Mouse (Mus musculus) stomach, embryonic 14.5 days (tissue): Measurements from ENCODE around the gene 2310034G01Rik. TPM values are rescaled to one million over a fixed set of nuclear protein-coding genes. Genes with fewer than 3 reads are reported as not detected.

Experiments used
- ATAC-seq: fragments of 200-750 bp; cut with Nextera tagmentation; 2 replicates; pipeline ENCODE4 v1.8.0; 2017; ENCODE audit warnings: low read depth, moderate TSS enrichment; ENCODE audit not compliant: insufficient number of reproducible peaks, insufficient read depth, low FRiP score
- H3K27ac ChIP-seq: fragments of 300-500 bp; sonication (generic); 2 replicates; pipeline ENCODE4 v1.5.1; 2014; ENCODE audit warnings: mild to moderate bottlenecking, low read length, moderate library complexity, mixed read lengths
- H3K27me3 ChIP-seq: fragments of 300-500 bp; sonication (generic); 2 replicates; pipeline ENCODE4 v1.6.1; 2014; ENCODE audit warnings: low read length, control low read depth, mixed read lengths; ENCODE audit not compliant: control insufficient read depth, insufficient read depth
- H3K36me3 ChIP-seq: fragments of 300-500 bp; sonication (generic); 2 replicates; pipeline ENCODE4 v1.6.1; 2014; ENCODE audit warnings: mild to moderate bottlenecking, control low read depth, low read length, moderate library complexity, mixed read lengths; ENCODE audit not compliant: control insufficient read depth, insufficient read depth
- H3K4me1 ChIP-seq: fragments of 300-500 bp; sonication (generic); 2 replicates; pipeline ENCODE4 v1.6.1; 2014; ENCODE audit warnings: low read length, control low read depth, mixed read lengths; ENCODE audit not compliant: control insufficient read depth, insufficient read depth
- H3K4me2 ChIP-seq: fragments of 300-500 bp; sonication (generic); replicated peaks from 2 replicates; pipeline ENCODE4 v1.6.1; 2014; ENCODE audit warnings: low read depth, low read length, control low read depth
- H3K4me3 ChIP-seq: fragments of 300-500 bp; sonication (generic); 2 replicates; pipeline ENCODE4 v1.5.1; 2014; ENCODE audit warnings: low read depth, low read length, control low read depth
- H3K9ac ChIP-seq: fragments of 300-500 bp; sonication (generic); replicated peaks from 2 replicates; pipeline ENCODE4 v1.6.1; 2014; ENCODE audit warnings: low read depth, mild to moderate bottlenecking, control low read depth, low read length, moderate library complexity, mixed read lengths
- H3K9me3 ChIP-seq: fragments of 300-500 bp; sonication (generic); 2 replicates; pipeline ENCODE4 v1.6.1; 2016; ENCODE audit warnings: low read depth, low read length, control low read depth; ENCODE audit not compliant: control insufficient read depth
- WGBS: fragments of 180-500 bp; shearing (Covaris S2); extraction: QIAGEN DNeasy Blood & Tissue Kit; methylation state at CpG from one replicate; pipeline ENCODE4 v1.1.7; 2014; 5-methylcytosine and 5-hydroxymethylcytosine counted together
- polyA plus RNA-seq: library from polyadenylated mRNA; unstranded; fragments of >200 nt; fragmentation: Nextera tagmentation; extraction: Ambion mirVana; gene quantifications from 2 replicates; pipeline ENCODE4 v1.2.1, GENCODE M21; 2014

2310034G01Rik gene
- 1.6 and 2.1 TPM in 2 replicates for polyA plus RNA-seq

GRCm38 (mm10) chr19:46350168-46350932 is at the start of gene 2310034G01Rik:
TSS of gene 2310034G01Rik (minus strand) at chr19:46350302.
- Histone ChIP-seq H3K4me2 (peak within 1 kb of the TSS; percentile 67), H3K27ac (peak within 1 kb of the TSS; percentile 82), H3K36me3 (no peaks in the 10 kb centered on the region), H3K9ac (peak within 1 kb of the TSS; percentile 65), H3K27me3 (no peaks in the 10 kb centered on the region), H3K4me1 (0 out of 2 replicates have a peak, but pooled peaks cover 10% of the 10 kb centered on the region), H3K4me3 (peak within 1 kb of the TSS; percentile 66), H3K9me3 (no peaks in the 10 kb centered on the region)
- WGBS = 62% methylated on average over 10 of the region's 10 CpGs
- no peak for ATAC-seq

DNA sequence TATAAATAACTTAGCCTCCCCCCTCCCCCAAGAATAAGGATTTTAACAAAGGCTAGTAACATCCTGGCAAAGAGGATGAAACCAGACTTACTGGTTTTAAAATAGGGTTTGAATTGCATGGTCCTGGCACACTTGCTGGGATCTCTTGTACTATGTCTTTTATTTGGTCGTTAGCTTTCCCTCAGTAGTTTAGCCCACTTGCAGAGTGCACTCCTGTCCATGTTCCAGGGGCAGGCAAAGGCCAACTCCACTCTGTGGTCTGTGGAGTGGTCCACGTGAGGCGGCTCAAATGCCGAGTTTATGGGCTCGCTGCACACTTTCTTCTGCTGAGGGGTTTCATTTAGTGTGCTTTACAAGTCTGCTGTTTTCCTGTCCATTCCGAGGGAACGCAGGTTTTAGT is 49.8 kb upstream of the 2310034G01Rik start:
- 82% methylated on average over 7 of the region's 7 CpGs for WGBS
- ATAC-seq = no peak
- Histone ChIP-seq H3K27me3 (no peaks in the 10 kb centered on the region), H3K9ac (no peak overlapping the region), H3K9me3 (no peaks in the 10 kb centered on the region), H3K4me2 (no peak overlapping the region), H3K4me1 (peaks cover 18% of the 10 kb centered on the region), H3K4me3 (no peak overlapping the region), H3K36me3 (peaks cover 23% of the 10 kb centered on the region), H3K27ac (no peak overlapping the region)

- H3K4me1 ChIP-seq = peaks cover 21% of the 10 kb centered on the region
- ATAC-seq = no peak
- no peak overlapping the region for H3K4me3 ChIP-seq
- 82% methylated on average over 6 of the region's 6 CpGs for WGBS
- no peak overlapping the region; the same call in 1 of the 2 replicates for H3K4me2 ChIP-seq
- H3K27me3 ChIP-seq = no peaks in the 10 kb centered on the region
- H3K9me3 ChIP-seq = no peaks in the 10 kb centered on the region
- no peak overlapping the region for H3K9ac ChIP-seq
- H3K27ac ChIP-seq = no peak overlapping the region
- peaks cover 22% of the 10 kb centered on the region for H3K36me3 ChIP-seq
Measured at GRCm38 (mm10) chr19:46399372-46399771, 49.3 kb upstream of the 2310034G01Rik start.

DNA sequence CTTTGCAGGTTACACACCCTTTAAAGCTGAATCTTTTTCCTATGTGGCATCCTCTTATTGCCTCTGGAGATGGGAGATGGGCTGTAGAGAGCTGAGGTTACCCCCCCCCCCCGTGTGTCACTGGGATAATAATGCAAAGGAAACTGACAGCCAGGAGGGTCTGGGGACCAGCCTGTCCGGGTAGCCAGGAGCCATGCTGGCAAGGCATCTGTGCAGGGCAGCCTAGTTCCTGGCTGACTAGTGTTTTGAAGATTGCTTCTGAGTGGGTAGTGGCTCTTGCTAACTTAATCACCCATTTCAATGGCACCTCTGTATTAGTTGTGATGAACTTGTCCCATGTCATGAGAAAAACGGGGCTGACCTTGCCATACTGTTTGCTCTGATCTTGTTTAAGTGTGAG is 48.3 kb upstream of the 2310034G01Rik start:
- Histone ChIP-seq H3K4me3 (peak overlapping the region; percentile 76), H3K4me2 (peak overlapping the region; percentile 85), H3K36me3 (peaks cover 14% of the 10 kb centered on the region), H3K4me1 (peaks cover 30% of the 10 kb centered on the region), H3K27me3 (no peaks in the 10 kb centered on the region), H3K27ac (no peak overlapping the region), H3K9me3 (no peaks in the 10 kb centered on the region), H3K9ac (0 out of 2 replicates have a peak overlapping the region, but pooled peaks have one; percentile 3)
- WGBS = 39% methylated on average over 3 of the region's 3 CpGs
- no peak for ATAC-seq

GRCm38 (mm10) chr19:46397436-46398001 is 47.4 kb upstream of the 2310034G01Rik start:
- peak overlapping the region; percentile 76 for H3K4me3 ChIP-seq
- no peak for ATAC-seq
- 2% methylated on average over 19 of the region's 19 CpGs for WGBS
- no peaks in the 10 kb centered on the region for H3K9me3 ChIP-seq
- H3K27me3 ChIP-seq = no peaks in the 10 kb centered on the region
- H3K4me1 ChIP-seq = peaks cover 31% of the 10 kb centered on the region
- peak overlapping the region; percentile 75 for H3K9ac ChIP-seq
- H3K4me2 ChIP-seq = peak overlapping the region; percentile 85
- H3K27ac ChIP-seq = peak overlapping the region; percentile 86
- H3K36me3 ChIP-seq = peaks cover 5% of the 10 kb centered on the region

GRCm38 (mm10) chr19:46396686-46397435 is 46.8 kb upstream of the 2310034G01Rik start, which contains the start of gene Sufu:
TSS of gene Sufu (plus strand) at chr19:46396896.
- H3K4me2 ChIP-seq = peak within 1 kb of the TSS; percentile 85
- H3K4me3 ChIP-seq = peak within 1 kb of the TSS; percentile 90
- peaks cover 31% of the 10 kb centered on the region for H3K4me1 ChIP-seq
- under 1% methylated on average over 57 of the region's 57 CpGs for WGBS
- H3K27me3 ChIP-seq = no peaks in the 10 kb centered on the region
- peak within 1 kb of the TSS; percentile 86 for H3K27ac ChIP-seq
- peaks cover 7% of the 10 kb centered on the region for H3K36me3 ChIP-seq
- peak; percentile 89 for ATAC-seq
- H3K9me3 ChIP-seq = no peaks in the 10 kb centered on the region
- peak within 1 kb of the TSS; percentile 75 for H3K9ac ChIP-seq

- peak overlapping the region; percentile 90 for H3K4me3 ChIP-seq
- WGBS = 11% methylated on average over 8 of the region's 8 CpGs
- peak overlapping the region; percentile 33 for H3K4me2 ChIP-seq
- ATAC-seq = no peak
- H3K27ac ChIP-seq = no peak overlapping the region
- H3K4me1 ChIP-seq = peaks cover 31% of the 10 kb centered on the region
- H3K9me3 ChIP-seq = no peaks in the 10 kb centered on the region
- H3K9ac ChIP-seq = no peak overlapping the region; the same call in 1 of the 2 replicates
- H3K27me3 ChIP-seq = no peaks in the 10 kb centered on the region
- H3K36me3 ChIP-seq = peaks cover 4% of the 10 kb centered on the region
Measured at GRCm38 (mm10) chr19:46396109-46396508, 46.0 kb upstream of the 2310034G01Rik start.
